Mouse (Mus musculus) embryonic facial prominence, embryonic 15.5 days (tissue): ENCODE results near the gene Bcas3. TPM values are rescaled to one million over a fixed set of nuclear protein-coding genes. Genes with fewer than 3 reads are reported as not detected.

Experiments
- ATAC-seq: fragments of 200-750 bp; cut with Nextera tagmentation; 2 replicates; pipeline ENCODE4 v1.8.0; 2017; ENCODE audit warnings: low read depth, moderate TSS enrichment; ENCODE audit not compliant: insufficient number of reproducible peaks, low FRiP score, low TSS enrichment
- H3K27ac ChIP-seq: fragments of 300-500 bp; sonication (generic); replicated peaks from 2 replicates; pipeline ENCODE4 v1.5.1; 2015; ENCODE audit warnings: mild to moderate bottlenecking, inconsistent platforms
- H3K27me3 ChIP-seq: fragments of 300-500 bp; sonication (generic); 2 replicates; pipeline ENCODE4 v1.6.1; 2015; ENCODE audit warnings: inconsistent platforms
- H3K36me3 ChIP-seq: fragments of 300-500 bp; sonication (generic); 2 replicates; pipeline ENCODE4 v1.6.1; 2015; ENCODE audit warnings: mild to moderate bottlenecking, inconsistent platforms
- H3K4me1 ChIP-seq: fragments of 300-500 bp; sonication (generic); 2 replicates; pipeline ENCODE4 v1.6.1; 2015; ENCODE audit warnings: inconsistent platforms
- H3K4me2 ChIP-seq: fragments of 300-500 bp; sonication (generic); replicated peaks from 2 replicates; pipeline ENCODE4 v1.6.1; 2015; ENCODE audit warnings: mild to moderate bottlenecking, inconsistent platforms
- H3K4me3 ChIP-seq: fragments of 300-500 bp; sonication (generic); replicated peaks from 2 replicates; pipeline ENCODE4 v1.5.1; 2015; ENCODE audit warnings: mild to moderate bottlenecking, inconsistent platforms
- H3K9ac ChIP-seq: fragments of 300-500 bp; sonication (generic); 2 replicates; pipeline ENCODE4 v1.6.1; 2015; ENCODE audit warnings: inconsistent platforms
- H3K9me3 ChIP-seq: fragments of 300-500 bp; sonication (generic); replicated peaks from 2 replicates; pipeline ENCODE4 v1.6.1; 2016; ENCODE audit warnings: inconsistent platforms
- WGBS: fragments of 180-500 bp; shearing (Covaris S2); methylation state at CpG from one replicate; pipeline ENCODE4 v1.1.7; 2015; 5-methylcytosine and 5-hydroxymethylcytosine counted together
- polyA plus RNA-seq: library from polyadenylated mRNA; unstranded; fragments of >200 nt; fragmentation: Nextera tagmentation; extraction: Ambion mirVana; gene quantifications from 2 replicates; pipeline ENCODE4 v1.2.1, GENCODE M21; 2015

Gene Bcas3
- polyA plus RNA-seq, 1 experiment from 2014 or later = 32.7 TPM

DNA sequence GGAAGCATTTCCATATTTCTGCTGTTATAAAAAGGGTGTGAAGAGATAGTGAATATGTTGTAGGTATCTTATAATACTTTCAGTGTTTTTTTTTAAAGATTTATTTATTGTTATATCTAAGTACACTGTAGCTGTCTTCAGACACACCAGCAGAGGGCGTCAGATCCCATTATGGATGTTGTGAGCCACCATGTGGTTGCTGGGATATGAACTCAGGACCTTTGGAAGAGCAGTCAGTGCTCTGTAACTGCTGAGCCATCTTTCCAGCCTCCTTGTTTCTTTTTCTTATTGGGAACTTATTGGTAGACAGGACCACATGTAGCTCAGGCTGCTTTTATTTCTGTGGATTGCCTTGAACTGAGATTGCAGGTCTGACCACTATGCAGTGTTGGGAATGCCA, 27.1 kb downstream of the Bcas3 start:
- no peaks in the 10 kb centered on the region for H3K9me3 ChIP-seq
- no peak for ATAC-seq
- H3K36me3 ChIP-seq = no peaks in the 10 kb centered on the region
- H3K9ac ChIP-seq = no peak overlapping the region
- H3K4me1 ChIP-seq = 0 out of 2 replicates have a peak, but pooled peaks cover 3% of the 10 kb centered on the region
- H3K27ac ChIP-seq = no peak overlapping the region
- no peak overlapping the region for H3K4me2 ChIP-seq
- no peak overlapping the region for H3K4me3 ChIP-seq
- no peaks in the 10 kb centered on the region for H3K27me3 ChIP-seq
- 17% methylated on average over 1 of the region's 1 CpGs for WGBS

DNA sequence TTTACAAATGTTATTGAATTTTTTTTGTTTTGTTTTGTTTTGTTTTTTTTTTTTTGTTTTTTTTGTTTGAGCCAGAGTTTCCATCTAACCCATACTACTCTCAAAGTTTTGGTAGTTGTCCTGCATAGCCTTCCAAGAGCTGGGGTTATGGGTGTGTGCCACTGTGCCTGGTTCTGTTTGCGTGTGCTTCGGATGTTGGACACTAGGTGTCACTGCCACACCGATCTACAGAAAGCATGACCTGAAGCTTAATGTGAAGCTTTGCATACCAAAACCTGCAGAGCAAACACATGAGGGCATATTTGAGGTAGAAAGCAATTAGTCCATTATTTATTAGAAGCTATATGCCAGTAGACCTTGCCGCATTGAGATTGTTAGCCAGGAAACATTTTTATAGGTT, 29.1 kb downstream of the Bcas3 start:
- Histone ChIP-seq H3K4me1 (0 out of 2 replicates have a peak, but pooled peaks cover 3% of the 10 kb centered on the region), H3K4me3 (no peak overlapping the region), H3K27ac (no peak overlapping the region), H3K36me3 (no peaks in the 10 kb centered on the region), H3K9me3 (no peaks in the 10 kb centered on the region), H3K4me2 (no peak overlapping the region), H3K9ac (no peak overlapping the region), H3K27me3 (no peaks in the 10 kb centered on the region)
- WGBS = 9% methylated on average over 4 of the region's 4 CpGs
- no peak for ATAC-seq

GRCm38 (mm10) chr11:85383975-85384821, 31.2 kb downstream of the Bcas3 start:
- no peak; the same call in 1 of the 2 replicates for ATAC-seq
- Histone ChIP-seq H3K9ac (no peak overlapping the region), H3K27ac (peak overlapping the region; percentile 22; the same call in 1 of the 2 replicates), H3K4me3 (no peak overlapping the region), H3K4me2 (no peak overlapping the region), H3K27me3 (no peaks in the 10 kb centered on the region), H3K36me3 (no peaks in the 10 kb centered on the region), H3K4me1 (0 out of 2 replicates have a peak, but pooled peaks cover 3% of the 10 kb centered on the region), H3K9me3 (no peaks in the 10 kb centered on the region)
- WGBS = 67% methylated on average over 7 of the region's 7 CpGs

DNA sequence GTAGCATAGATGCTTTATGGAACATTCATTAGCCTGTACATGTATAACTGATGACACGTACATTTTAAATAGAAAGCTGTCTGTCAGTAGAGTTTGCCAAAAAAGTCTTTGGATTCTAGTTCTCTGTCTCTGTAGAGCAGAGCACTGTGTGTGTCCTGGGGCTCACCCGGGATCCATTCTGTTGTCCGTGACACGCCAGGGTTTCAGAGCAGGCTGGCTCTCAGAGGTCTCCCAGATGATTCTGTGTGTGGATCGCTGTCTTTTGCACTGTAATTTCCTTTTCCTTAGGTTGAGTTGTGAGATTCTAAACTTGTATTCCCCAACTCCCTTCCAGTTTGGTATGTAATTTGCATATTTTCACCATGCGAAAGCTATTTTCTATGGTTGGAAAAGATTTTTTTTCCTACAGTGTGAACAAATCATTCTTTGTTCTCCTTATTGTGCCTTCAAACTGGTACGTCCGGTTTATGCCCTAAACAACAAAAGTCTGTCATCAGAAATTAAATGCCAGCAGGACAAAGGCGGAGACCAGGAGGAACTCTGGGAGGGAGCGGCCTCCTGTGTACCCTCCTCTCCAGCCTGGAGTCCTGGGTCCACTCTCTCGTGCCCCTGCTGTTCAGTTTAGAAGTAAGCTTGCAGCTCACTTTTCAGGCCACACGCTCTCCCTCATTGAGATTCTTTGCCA, 39.4 kb downstream of the Bcas3 start:
- Histone ChIP-seq H3K27me3 (no peaks in the 10 kb centered on the region), H3K36me3 (no peaks in the 10 kb centered on the region), H3K4me2 (peak overlapping the region; percentile 34), H3K9ac (no peak overlapping the region), H3K4me1 (peaks cover 20% of the 10 kb centered on the region), H3K9me3 (no peaks in the 10 kb centered on the region), H3K27ac (peak overlapping the region; percentile 90), H3K4me3 (no peak overlapping the region)
- 16% methylated on average over 12 of the region's 12 CpGs for WGBS
- peak; percentile 85 for ATAC-seq

DNA sequence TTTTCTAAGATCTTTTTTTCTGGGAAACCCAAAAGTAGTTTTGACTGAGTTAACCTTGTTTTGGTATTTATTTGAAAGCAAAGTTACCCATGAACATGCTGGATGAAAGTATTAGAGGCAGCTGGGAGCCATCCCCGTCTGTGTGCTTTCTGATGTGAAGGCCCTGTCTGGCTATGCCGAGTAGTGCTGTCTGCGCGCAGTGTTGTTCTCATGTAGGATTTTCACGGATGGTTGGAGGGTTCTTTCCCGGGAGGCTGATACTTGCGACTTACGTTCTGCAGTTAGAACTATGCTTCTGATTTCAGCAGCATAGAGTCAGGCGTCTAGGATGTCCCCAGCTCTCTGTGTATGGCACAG, 39.9 kb downstream of the Bcas3 start:
- Histone ChIP-seq H3K4me3 (no peak overlapping the region), H3K4me2 (peak overlapping the region; percentile 34), H3K4me1 (peaks cover 20% of the 10 kb centered on the region), H3K27me3 (no peaks in the 10 kb centered on the region), H3K9ac (no peak overlapping the region), H3K27ac (peak overlapping the region; percentile 90), H3K36me3 (no peaks in the 10 kb centered on the region), H3K9me3 (no peaks in the 10 kb centered on the region)
- WGBS = 21% methylated on average over 9 of the region's 9 CpGs
- ATAC-seq = no peak

GRCm38 (mm10) chr11:85393990-85394389, 41.0 kb downstream of the Bcas3 start:
- Histone ChIP-seq H3K27ac (no peak overlapping the region), H3K9ac (no peak overlapping the region), H3K4me3 (no peak overlapping the region), H3K27me3 (no peaks in the 10 kb centered on the region), H3K4me1 (peaks cover 20% of the 10 kb centered on the region), H3K4me2 (no peak overlapping the region), H3K9me3 (no peaks in the 10 kb centered on the region), H3K36me3 (no peaks in the 10 kb centered on the region)
- WGBS = 37% methylated on average over 3 of the region's 3 CpGs
- ATAC-seq = peak; percentile 71; the same call in 1 of the 2 replicates

DNA sequence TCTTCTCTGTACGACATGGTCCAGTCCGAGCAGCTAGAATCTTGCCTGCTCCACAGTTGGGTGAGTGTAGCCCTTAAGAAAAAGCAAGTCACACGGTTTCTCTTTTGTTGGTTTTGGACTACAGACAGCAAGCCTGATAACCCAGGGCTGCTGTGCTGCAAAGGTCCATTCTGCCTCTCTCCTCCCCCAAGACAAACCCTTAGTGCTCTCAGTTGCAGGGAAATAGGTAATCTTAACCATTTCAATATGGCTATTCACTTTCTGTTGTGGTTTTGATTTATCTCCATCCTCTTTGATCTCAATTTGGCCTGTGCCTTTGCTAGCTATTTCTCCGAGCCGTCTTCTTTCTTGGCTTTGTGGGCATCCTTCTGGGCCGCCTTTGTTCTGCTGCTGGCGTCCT, 42.4 kb downstream of the Bcas3 start:
- Histone ChIP-seq H3K9me3 (no peaks in the 10 kb centered on the region), H3K4me3 (no peak overlapping the region), H3K9ac (no peak overlapping the region), H3K4me1 (peaks cover 20% of the 10 kb centered on the region), H3K36me3 (no peaks in the 10 kb centered on the region), H3K27me3 (no peaks in the 10 kb centered on the region), H3K4me2 (no peak overlapping the region), H3K27ac (no peak overlapping the region)
- no peak for ATAC-seq
- 54% methylated on average over 7 of the region's 7 CpGs for WGBS

DNA sequence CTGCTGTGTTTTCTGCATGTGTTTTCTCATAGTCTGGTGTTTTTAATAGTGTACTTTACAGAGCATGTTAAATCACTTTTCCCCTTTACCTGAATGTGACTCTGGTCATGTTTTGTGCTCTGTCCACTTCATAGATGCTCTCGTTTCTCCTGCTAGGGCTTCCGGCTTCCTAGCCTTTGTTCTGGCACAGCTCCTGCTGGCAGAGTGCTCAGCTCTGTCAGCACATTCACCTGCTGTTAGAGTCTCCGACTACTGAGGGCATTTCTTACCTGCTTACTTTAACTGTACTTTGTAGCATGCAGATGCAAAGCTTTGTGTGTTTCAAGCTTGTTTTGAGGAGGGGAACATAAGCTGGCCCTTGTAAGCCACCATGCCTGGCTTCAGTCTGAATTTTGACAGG, 53.6 kb downstream of the Bcas3 start:
- Histone ChIP-seq H3K27me3 (no peaks in the 10 kb centered on the region), H3K36me3 (no peaks in the 10 kb centered on the region), H3K9ac (no peak overlapping the region), H3K9me3 (no peaks in the 10 kb centered on the region), H3K4me3 (no peak overlapping the region), H3K4me1 (0 out of 2 replicates have a peak, but pooled peaks cover 4% of the 10 kb centered on the region), H3K27ac (no peak overlapping the region), H3K4me2 (no peak overlapping the region)
- no peak for ATAC-seq
- 71% methylated on average over 3 of the region's 3 CpGs for WGBS

DNA sequence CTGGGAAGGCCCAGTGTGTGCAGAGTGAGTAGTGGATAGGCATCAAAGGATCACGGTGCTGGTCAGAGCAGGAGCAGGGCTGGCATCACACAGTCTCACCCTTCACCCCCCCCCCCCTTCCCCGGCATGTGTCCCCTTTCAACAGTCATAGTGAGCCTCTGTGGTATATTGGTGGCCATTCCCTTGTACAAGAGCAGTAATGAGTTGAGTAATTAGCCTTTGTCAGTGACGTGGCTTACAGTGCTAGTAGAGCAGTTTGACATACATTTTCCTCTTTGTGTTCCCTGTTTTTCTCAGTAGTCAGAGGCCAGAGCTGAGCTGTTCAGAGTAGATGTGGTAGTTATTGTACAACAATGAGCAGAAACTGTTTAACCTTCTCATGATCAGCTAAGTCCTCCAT, 54.7 kb downstream of the Bcas3 start:
- H3K27me3 ChIP-seq = no peaks in the 10 kb centered on the region
- H3K4me2 ChIP-seq = no peak overlapping the region
- H3K9ac ChIP-seq = no peak overlapping the region
- WGBS = 85% methylated on average over 3 of the region's 3 CpGs
- 0 out of 2 replicates have a peak, but pooled peaks cover 3% of the 10 kb centered on the region for H3K4me1 ChIP-seq
- H3K36me3 ChIP-seq = no peaks in the 10 kb centered on the region
- H3K9me3 ChIP-seq = no peaks in the 10 kb centered on the region
- no peak overlapping the region for H3K27ac ChIP-seq
- no peak for ATAC-seq
- no peak overlapping the region for H3K4me3 ChIP-seq

GRCm38 (mm10) chr11:85412319-85412718, 59.4 kb downstream of the Bcas3 start:
- no peak for ATAC-seq
- Histone ChIP-seq H3K36me3 (no peaks in the 10 kb centered on the region), H3K4me2 (0 out of 2 replicates have a peak overlapping the region, but pooled peaks have one; percentile 17), H3K4me3 (no peak overlapping the region), H3K27me3 (no peaks in the 10 kb centered on the region), H3K9ac (no peak overlapping the region), H3K9me3 (no peaks in the 10 kb centered on the region), H3K4me1 (0 out of 2 replicates have a peak, but pooled peaks cover 3% of the 10 kb centered on the region), H3K27ac (no peak overlapping the region)
- WGBS = 28% methylated on average over 7 of the region's 7 CpGs

DNA sequence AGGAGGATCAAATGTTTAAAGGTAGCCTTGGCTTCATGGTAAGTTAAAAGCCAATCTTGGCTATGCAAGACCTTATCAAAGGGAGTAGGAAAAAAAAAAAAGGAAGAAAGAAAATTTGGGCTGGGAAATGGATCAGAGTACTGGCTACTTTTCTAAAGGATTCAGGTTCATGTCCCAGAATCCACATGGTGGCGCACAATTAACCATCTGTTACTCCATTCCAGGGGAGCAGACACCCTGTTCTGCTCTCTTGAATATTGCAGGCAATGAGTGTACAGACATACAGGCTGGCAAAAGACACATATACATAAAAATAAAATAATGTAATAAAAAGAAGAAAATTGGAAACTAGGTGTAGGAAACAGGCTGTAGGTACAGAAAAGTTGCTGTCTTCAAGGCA, 61.5 kb downstream of the Bcas3 start:
- no peaks in the 10 kb centered on the region for H3K27me3 ChIP-seq
- H3K9me3 ChIP-seq = no peaks in the 10 kb centered on the region
- no peak overlapping the region for H3K4me2 ChIP-seq
- H3K4me3 ChIP-seq = no peak overlapping the region
- H3K27ac ChIP-seq = no peak overlapping the region
- ATAC-seq = no peak
- 0 out of 2 replicates have a peak, but pooled peaks cover 3% of the 10 kb centered on the region for H3K4me1 ChIP-seq
- WGBS = 84% methylated on average over 1 of the region's 1 CpGs
- H3K36me3 ChIP-seq = no peaks in the 10 kb centered on the region
- no peak overlapping the region for H3K9ac ChIP-seq
